Mouse (Mus musculus) kidney, adult 9 months (tissue): ENCODE measurements around the gene Banf1.
"Not testable (repeated sequence)": the region's sequence is repeated elsewhere in the genome, so short reads cannot be mapped to it uniquely, and the experiment has no call there.

ENCODE experiments used
- DNase-seq: peaks from one replicate; pipeline ENCODE4 v3.0.0; 2022

Banf1 gene

DNA sequence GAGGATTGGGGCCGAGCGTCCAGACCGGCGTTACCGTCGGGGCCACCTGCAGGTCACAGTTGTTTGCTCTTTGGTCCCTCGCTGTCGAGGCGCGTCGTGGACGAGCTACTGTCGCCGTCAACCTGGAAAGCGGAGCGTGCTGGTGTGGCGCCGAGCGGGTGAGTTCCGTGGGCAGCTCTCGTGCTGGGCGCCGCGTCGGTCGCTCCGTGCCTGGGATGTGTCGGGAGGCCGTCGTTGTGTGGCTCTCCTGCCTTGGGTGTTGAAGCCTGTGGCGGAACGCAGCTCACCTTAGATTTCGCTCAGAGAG lies at the start of gene Banf1:
Banf1 (minus strand) TSS at position 116 of the 307 bp plus-strand sequence.
- DNase-seq: no peak

DNA sequence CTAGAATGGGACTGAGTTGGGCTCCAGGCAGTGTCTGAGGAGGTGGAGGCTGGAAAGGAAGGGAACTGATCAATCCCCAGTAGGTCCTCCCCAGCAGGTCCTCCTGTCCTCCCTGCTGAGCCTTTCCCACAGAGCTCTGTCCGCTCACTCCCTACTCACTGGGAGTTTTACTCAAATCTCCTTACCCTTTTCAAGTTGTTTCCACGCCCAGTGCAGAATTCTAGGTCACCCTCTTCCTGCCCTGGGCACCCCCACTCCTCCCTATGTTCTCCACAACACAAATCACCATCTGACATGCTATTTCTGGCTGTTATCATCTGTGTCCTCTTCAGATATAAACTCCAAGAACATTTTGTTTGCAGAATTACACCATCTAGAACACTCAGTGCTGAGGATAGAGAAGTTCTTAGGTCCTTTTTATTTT lies 47.6 kb upstream of the Banf1 start:
- DNase-seq: peak; percentile 58

DNA sequence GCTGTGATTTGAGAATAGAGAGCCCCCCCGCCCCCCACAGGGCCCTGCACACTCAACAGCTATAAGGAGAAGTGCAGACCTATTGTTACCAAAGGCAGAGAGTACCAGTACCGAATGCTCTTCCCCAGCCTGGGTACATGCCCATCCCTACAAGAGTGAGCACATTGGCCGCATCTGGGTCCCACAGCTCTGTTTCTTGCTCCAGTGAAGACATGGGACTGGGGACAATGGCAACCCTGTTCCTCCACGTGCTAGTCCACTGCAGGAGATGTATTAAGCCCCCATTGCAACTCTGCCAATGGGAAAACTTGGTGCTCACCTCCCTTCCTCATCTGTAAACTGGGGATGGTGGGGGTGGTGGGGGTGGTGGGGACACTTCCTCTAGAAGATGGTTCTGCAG lies 46.9 kb upstream of the Banf1 start:
- DNase-seq: no peak

DNA sequence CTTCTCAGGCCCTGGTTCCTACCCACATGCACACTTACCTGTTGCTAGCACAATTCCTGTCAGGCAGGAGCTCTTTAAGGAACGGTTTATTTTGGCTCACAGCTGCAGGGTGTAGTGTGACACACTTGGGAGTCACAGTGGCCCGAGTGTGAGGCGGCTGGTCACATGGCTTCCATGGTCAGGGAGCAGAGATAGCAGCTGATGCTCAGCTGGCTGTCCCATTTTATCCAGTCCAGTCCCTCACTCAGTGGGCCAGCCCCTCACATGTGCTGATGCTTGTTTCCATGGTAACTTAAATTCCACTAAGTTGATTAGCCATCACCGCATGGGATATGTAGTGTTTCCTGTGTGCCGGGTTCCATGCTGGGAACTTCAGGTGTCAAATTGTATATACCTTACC lies 45.0 kb upstream of the Banf1 start:
- no peak for DNase-seq

DNA sequence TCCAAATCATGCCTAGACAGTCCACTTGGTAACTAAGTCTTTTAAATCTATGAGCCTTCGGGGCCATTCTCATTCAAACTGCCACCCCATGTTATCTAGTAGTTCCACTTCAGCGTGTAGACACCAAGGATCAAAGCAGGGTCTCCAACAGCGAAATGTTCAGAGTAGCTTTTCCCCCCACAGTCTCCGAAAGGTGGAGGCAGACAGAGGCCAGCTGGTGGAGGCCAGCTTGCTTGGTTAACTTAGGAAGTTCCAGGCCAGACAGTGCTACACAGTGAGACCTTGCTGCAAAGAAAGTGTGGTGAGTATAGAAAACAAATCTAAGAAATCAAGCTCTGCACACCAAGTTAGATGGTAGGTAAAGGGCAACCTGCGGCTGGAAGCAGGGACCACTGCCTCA lies 43.7 kb upstream of the Banf1 start:
- DNase-seq: no peak

DNA sequence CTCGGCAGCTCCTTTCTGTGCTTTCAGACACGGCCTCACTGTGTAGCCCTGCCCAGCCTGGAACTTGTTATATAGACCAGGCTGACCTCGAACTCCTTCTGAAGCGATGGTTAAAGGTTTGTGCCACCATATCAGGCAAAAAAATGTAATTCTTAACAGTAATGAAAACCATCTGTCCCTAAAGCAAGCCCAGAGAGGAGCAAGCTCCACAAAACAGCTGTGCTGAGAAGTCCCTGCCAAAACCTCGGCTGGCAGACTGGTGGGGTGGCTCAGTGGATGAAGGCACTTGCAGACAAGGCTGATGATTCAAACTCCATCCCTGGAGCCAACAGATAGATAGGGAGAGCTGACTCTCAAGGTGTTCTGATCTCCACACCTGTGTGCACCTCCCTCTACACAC lies 42.1 kb upstream of the Banf1 start:
- no peak for DNase-seq

DNA sequence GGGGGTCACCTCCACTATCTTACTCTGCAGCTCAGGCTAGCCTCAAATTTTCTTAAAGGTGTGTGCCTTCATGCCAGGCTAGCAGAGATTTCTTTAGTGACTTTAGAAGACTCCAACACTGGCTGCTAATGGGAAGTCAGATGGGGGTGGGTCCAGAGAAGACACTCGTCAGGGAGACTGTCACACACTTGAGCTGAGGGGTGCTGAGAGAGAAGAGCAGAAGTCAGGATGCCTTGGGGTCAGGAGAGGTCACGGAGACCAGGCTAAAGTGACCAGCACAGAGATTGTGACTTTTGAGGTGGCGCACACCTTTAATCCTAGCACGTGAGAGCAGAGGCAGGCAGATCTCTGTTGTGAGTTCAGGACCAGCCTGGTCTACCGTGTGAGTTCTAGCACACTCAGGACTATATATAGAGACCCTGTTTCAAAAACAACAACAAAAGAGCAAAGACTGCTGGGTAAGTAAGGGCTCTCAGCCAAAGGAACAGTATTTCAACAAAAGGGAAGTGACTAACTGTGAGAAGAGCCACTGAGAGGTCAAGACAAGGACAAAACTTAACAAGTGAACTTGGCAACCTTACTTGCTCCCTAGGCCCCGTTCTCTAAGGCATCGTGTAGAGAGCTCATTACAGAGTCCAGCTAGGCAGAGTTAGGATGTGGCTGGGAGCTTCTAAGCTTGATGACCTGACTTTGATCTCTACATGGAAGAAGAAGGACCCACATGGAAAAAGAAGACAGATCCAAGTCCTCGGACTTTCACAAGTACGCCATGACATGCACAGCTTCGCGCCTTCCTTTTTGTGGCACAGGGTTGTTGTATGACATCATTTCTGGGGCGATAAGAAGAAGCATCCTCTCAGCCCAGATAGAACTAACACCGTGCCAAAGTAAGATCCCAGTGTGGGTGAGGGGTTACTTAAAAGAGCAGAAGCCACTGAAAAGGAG lies 41.4 kb upstream of the Banf1 start:
- peak; percentile 67 for DNase-seq

DNA sequence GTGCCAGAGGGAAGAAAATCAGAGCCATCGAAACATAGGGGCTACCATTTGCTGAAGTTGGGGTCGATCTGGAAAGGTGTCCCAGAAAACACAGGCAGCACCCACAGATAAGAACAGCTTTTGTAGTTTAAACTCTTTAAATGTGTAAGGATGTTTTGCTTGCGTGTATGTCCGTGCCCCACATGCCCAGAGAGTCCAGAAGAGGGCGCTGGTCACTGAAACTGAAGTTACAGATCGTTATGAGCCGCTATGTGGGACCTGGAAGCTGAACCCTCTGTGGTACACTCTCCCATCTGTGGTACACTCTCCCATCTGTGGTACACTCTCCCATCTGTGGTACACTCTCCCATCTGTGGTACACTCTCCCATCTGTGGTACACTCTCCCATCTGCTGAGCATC lies 40.2 kb upstream of the Banf1 start:
- peak; percentile 78 for DNase-seq

DNA sequence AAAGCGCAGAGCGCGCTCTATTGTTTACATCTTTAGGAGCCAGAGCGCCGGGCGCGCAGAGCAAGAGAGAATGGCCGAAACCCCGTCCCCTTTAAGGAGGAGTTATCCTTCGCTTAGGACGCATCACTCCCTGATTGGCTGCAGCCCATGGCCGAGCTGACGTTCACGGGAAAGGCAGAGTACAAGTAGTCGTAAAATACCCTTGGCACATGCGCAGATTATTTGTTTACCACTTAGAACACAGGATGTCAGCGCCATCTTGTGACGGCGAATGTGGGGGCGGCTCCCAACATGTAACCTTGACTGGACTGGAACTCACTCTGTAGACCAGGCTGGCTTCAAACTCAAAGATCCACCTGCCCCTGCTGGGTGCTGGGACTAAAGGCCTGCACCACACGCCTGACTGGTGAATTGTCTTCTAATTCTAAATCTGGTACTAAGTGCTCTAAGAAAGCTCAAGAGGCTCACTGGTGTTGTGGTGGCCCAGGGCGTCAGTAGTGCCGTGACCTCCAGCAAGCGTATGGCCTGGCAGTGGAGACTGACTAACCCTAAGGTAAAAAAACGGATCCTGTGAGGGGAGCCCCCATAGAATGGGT lies 39.7 kb upstream of the Banf1 start:
- peak; percentile 79 for DNase-seq

DNA sequence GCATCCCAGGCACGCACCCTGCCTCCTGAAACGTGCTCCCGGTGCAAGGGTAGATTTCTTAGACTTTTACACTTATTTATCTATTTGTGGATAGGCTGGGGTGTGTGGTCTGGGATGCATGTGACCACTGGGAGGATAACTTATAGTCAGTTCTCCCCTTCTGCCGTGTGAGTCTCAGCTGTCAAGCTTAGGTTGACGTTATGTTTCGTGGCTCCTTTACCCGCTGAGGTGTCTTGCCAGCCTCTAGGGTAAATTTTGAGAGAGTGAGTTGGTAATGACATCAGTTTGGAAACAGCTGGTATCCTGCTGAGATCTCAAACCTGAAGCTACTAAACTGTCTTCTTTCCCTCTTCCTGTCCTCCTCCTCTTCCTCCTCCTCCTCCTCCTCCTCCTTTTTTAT lies 39.0 kb upstream of the Banf1 start:
- DNase-seq: no peak

DNA sequence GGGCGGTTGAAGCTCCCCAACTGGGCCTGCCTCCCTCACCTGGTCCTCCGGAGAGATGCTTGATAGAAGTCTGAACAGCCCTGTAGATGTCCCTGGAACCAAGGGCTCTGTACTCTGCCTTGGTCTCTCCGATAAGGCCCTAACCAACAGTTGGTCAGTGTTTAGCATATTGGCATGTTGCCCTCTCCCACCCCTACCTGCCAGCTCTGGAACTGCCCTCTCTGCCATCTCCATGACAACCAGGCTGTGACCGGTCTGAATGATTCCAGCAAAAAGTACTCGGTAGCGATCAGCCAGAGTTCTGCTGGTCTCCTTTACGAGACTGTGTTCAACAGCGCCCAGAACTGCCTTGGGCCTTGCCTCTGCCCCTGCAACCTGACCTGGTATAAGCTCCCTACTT lies 35.3 kb upstream of the Banf1 start, which contains the start of gene Tsga10ip:
Tsga10ip (minus strand) TSS at position 234 of the 400 bp plus-strand sequence.
- DNase-seq: no peak

DNA sequence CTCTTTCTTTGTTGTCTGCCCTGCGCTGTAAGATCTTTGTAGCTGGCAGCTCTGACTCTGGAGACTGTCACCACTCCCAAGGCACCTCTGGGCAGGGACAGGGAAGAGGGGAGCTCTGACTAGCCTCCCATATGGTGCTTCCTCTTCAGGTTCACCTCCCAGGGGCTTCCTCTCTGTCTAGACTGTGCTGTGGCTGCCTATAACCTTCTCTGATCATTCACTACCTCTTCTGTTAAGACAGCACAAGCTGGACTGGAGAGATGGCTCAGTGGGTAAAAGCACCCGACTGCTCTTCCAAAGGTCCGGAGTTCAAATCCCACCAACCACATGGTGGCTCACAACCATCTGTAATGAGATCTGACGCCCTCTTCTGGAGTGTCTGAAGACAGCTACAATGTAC lies 34.1 kb upstream of the Banf1 start:
- not testable (repeated sequence) for DNase-seq

DNA sequence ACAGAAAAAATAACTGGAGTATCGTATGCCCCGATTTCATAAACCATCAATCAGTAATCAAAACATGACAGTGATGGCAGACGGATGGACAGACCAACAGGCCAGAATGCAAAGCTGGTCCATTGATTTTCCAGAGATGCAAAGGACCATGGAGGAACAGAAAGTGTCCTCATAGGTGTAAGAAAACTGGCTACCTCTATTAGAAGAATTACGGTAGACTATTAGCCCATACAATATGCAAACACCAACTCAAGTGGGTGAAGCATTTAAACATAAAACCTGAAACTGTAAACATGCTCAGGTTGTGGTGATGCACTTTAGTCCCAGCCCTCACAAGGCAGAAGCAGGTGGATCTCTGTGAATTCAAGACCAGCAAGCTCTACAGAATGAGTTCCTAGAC lies 28.4 kb upstream of the Banf1 start:
- no peak for DNase-seq

DNA sequence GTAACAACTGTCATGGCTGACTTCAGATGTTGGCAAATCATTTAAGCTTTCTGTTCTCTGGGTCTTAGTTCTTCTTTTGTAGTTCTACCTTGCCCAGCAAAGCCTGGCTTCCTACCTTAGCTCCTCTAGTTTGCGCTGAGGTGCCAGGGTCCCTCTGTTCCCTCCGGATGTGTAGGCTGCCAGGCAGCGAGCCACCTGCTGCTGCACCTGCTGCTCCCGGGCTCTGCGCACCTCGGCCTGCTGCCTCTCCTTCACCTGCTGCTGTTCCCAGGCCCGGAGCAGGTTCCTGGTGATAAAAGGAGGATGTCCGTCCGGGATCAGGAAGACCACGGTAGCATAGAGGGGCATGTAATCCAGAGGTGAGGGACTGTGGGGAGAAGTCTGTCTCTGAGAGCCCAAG lies 27.2 kb upstream of the Banf1 start:
- DNase-seq: no peak

DNA sequence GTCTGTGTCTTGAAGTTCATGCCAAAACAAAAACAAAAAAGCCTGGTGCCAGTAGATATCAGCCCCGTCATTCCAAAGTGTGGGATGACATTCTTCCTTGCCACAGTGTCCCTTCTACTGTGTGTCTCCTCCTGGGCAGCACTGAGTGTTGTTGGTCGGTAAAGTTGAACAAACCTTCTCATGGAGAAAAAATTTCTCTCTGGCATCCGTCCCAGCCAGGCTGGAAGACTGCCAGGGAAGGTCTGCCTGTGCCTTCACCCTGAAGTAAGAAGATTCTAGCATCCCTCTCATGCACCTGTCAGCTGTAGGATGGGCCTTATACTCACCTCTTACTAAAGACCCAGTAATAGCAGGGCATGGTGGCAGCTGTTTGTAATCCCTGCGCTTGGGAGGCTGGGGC lies 25.9 kb upstream of the Banf1 start:
- DNase-seq: peak; percentile 81

DNA sequence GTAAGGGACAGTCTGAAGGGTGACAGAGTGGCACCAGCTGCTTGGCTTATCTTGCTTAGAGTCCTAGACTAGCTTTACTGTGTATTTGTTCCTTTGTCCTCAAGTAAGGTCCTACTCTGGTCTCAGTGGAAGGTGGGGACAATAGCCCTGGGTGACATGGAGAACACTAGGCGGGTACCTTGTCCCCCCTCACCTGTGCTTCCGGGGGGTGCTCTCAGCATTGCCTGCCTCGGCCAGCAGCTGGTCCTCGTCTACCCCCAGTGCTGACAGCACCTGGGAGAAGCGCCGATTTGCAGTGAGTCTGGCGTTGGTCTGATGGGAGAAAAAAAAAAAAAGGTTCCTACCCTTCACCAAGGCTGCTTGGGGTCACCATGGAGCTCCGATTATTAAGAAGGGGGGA lies 23.4 kb upstream of the Banf1 start:
- DNase-seq: no peak

DNA sequence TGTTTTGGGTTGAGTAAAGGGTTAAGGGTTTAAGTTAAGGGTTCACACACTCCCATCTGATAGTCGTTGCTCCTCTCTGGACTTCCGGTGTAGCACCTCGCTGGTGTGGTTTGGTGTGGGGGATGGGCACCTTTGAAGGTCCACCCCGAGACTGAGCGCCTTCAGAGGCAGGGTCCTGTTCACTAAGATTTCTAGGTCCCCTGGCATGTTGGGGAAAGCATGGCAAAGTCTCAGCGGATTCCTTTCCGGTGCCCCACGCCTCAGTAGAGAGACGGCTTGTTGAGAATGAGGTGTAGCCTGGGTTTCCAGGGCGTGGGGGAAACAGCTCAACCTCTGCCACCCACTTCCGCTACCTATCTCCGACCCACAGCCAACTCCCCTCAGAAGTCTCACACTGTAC lies 22.7 kb upstream of the Banf1 start:
- peak; percentile 37 for DNase-seq

DNA sequence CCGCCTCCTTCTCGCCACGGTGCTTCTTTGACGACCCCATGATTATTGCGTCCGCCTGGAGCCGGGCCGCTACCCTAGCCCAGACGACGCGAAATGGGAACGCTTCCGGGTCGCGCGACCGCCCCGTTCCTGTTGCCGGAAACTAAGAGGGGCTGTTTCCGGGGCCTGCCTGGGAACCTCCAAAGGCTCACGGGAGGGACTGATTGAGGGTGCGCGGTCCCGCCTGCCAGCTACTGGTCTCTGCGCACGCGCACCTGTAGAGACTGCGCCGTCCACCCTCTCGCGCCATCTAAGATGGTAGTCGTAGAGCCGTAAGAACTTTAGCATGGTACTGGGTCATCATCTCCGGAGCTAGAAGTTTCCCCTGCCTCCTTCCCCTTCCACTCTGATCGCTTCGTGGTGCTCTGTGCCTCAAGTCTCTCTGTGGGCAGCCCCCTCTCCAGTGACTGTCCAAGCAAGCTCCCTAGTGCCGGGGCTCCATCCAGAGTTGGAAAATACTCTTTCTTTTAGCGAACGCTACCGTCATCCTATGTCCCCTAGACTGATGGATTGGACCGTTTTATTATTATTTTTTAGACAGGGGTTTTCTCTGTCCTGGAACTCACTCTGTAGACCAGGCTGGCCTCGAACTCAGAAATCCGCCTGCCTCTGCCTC lies 21.7 kb upstream of the Banf1 start, which contains the start of gene Sart1:
Sart1 (minus strand) TSS at position 116 of the 655 bp plus-strand sequence.
- peak; percentile 97 for DNase-seq

DNA sequence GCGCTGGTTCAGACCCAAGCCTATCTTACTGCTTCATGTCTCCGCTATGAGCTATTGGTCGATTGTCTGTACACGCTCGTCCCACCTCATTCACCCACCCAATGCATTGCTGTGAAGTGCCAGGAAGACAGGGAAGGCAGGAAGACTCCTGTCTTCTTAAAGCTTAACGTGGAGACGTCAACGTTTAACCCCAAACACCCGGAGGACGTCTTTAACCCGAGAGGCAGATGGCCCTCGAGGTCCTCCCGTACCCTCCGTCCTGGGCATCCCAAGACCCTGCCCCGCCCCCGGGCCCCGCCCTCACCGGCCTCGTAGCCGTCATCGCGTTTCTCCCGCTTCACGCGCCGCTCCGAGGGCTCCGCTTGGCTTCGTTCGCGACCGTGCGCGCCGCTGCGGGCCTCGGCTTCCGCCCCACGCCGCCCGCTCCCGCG lies 21.1 kb upstream of the Banf1 start:
- DNase-seq: no peak

DNA sequence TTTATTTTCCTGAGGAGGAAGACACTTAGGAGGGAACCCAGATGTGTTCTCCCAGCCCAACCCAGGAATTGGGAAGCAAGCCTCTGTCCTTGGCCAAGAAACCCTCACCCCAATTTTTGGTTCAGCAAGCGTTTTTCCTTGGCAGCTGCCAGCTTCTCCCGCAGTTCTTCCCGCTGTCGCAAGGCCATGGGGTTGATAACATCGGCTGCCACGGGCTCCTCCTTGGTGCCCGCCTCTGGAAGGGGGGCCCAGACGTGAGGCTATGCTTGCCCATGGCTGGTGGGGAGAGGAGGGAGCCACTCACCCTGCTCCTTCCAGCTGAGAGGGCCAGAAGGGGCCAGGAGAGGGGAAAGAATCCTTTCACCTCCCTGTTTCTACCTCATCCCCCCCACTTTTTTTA lies 17.7 kb upstream of the Banf1 start:
- DNase-seq: no peak

DNA sequence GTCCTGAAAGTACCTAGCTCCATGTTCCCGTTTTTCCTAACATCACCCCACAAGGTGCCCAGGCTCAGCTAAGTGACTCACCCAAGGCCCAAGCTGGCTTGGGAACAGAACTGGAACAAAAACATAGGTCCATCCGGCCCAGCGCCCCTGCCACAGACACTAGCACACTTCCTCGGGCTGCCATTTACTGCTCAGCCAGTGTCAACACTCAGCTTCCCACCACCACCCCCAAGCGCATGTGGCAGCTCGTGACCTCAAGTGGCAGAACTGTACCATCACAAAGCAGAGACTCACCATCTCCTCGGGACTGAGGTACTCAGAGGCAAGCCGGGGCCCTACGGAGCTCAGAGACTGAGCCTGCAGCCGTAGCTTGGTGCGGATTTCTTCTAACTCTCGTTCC lies 16.4 kb upstream of the Banf1 start:
- DNase-seq: no peak

DNA sequence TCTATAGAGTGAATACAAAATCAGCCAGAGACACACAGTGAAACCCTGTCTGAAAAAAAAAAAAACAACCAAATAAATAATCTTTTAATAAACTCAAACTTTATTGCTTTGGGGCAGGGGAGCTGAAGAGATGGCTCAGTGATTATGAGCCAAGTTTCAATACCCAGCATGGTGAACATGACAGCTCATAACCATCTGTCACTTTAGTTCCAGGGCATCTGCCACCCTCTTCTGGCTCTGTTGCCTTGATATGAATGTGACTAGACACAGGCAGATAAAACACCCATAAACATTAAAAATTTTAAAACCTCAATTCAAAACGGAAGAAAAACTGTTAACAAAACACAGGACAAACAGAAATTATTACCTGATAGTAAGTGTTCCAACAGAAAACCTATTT lies 10.5 kb upstream of the Banf1 start:
- no peak for DNase-seq

DNA sequence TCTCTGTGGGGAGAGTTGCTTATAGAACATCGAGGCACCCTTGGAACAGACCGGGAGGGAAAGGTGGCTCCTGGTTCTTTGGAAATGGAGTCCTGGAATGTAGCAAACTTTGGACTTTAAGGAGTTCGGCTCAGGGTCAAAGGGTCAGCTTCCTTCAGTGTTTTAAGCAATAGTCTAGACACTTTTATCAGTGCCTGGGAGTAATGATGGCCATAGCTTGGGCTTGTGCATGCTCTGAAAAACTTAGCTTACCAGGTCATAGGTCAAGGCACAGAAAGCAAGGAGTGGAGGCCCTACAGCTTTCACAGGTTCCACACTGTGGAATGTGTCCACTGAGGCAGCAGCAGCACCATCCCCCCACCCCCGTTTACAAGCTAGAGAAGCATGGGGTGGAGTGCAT lies 7.8 kb upstream of the Banf1 start:
- DNase-seq: no peak

DNA sequence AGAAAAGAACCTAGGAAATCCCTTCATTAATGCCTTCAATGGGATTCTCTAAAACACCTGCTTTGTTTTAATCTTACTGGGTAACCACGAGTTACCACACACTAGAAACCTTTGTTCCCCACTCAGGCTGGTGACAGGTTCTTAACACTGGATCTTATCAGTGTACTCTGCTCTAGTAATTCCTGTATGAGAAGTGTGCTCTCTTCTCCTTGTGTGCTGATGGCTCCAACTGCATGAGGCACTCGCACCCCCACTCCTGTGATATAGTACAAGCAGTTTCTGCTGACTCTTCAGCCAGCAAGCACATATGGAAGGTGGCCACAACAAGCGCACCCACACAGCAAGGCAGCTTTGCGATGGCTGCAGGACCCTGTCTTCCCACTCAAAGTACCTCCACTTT lies 7.2 kb upstream of the Banf1 start:
- no peak for DNase-seq
